Mouse (Mus musculus) bone marrow, adult 2 months (tissue): Measurements from ENCODE around the gene Bmpr1a.

ENCODE experiments used
- CTCF ChIP-seq: fragments of 200-500 bp; IDR thresholded peaks from 2 replicates; pipeline ENCODE4 v1.5.1; 2011; ENCODE audit warnings: low read length, control low read depth; ENCODE audit not compliant: control insufficient read depth, insufficient read depth
- POLR2A ChIP-seq: fragments of 200-500 bp; IDR thresholded peaks from 2 replicates; pipeline ENCODE4 v1.6.1; 2011; ENCODE audit warnings: low read depth, mild to moderate bottlenecking, control low read depth, low read length, borderline replicate concordance; ENCODE audit not compliant: control insufficient read depth

GRCm38 (mm10) chr14:34445348-34445747 is 57.8 kb downstream of the Bmpr1a start:
- TF ChIP-seq CTCF (no peak), POLR2A (no peak)
